Mouse (Mus musculus): ENCODE results near the gene Slc23a2. TPM values are rescaled to one million over a fixed set of nuclear protein-coding genes. Genes with fewer than 3 reads are reported as not detected.

The Slc23a2 gene
- polyA plus RNA-seq, 1 experiment from 2014 or later = 7.8 TPM

GRCm38 (mm10) chr2:132047364-132047763, 97.5 kb downstream of the Slc23a2 start:
- Histone ChIP-seq H3K9me3 (replicated peaks) (no peaks in the 10 kb centered on the region), H3K4me3 (no peak overlapping the region), H3K4me2 (no peak overlapping the region), H3K4me1 (replicated peaks) (peaks cover 16% of the 10 kb centered on the region), H3K27ac (no peak overlapping the region), H3K27me3 (no peaks in the 10 kb centered on the region), H3K36me3 (no peaks in the 10 kb centered on the region), H3K9ac (no peak overlapping the region)
- 58% methylated on average over 4 of the region's 4 CpGs for WGBS
- no peak for ATAC-seq (replicated peaks; ENCODE audit: insufficient number of reproducible peaks, insufficient read depth, low FRiP score, low read depth)

GRCm38 (mm10) chr2:132046659-132047058, 98.2 kb downstream of the Slc23a2 start:
- no peaks in the 10 kb centered on the region for H3K36me3 ChIP-seq

GRCm38 (mm10) chr2:132044320-132045274, 100.3 kb downstream of the Slc23a2 start:
- ATAC-seq (replicated peaks; ENCODE audit: insufficient number of reproducible peaks, insufficient read depth, low FRiP score, low read depth) = no peak
- Histone ChIP-seq H3K27me3 (no peaks in the 10 kb centered on the region), H3K36me3 (no peaks in the 10 kb centered on the region), H3K9me3 (replicated peaks) (no peaks in the 10 kb centered on the region), H3K4me3 (no peak overlapping the region), H3K9ac (no peak overlapping the region), H3K27ac (peak overlapping the region; percentile 77; the same call in 1 of the 2 replicates), H3K4me2 (no peak overlapping the region), H3K4me1 (replicated peaks) (peaks cover 23% of the 10 kb centered on the region)
- 86% methylated on average over 15 of the region's 15 CpGs for WGBS

More at GRCm38 (mm10) chr2:132046659-132047058, 98.2 kb downstream of the Slc23a2 start:
- 94% methylated on average over 4 of the region's 4 CpGs for WGBS
- no peak for ATAC-seq (replicated peaks; ENCODE audit: insufficient number of reproducible peaks, insufficient read depth, low FRiP score, low read depth)
- H3K9me3 ChIP-seq (replicated peaks) = no peaks in the 10 kb centered on the region
- no peak overlapping the region for H3K27ac ChIP-seq
- H3K4me3 ChIP-seq = no peak overlapping the region
- no peak overlapping the region for H3K9ac ChIP-seq
- no peak overlapping the region for H3K4me2 ChIP-seq
- peaks cover 20% of the 10 kb centered on the region for H3K4me1 ChIP-seq (replicated peaks)
- no peaks in the 10 kb centered on the region for H3K27me3 ChIP-seq

- peak overlapping the region; percentile 42; the same call in 1 of the 2 replicates for H3K4me2 ChIP-seq
- no peaks in the 10 kb centered on the region for H3K9me3 ChIP-seq (replicated peaks)
- ATAC-seq (replicated peaks; ENCODE audit: insufficient number of reproducible peaks, insufficient read depth, low FRiP score, low read depth) = peak; percentile 91
- peak overlapping the region; percentile 77 for H3K27ac ChIP-seq
- 11% methylated on average over 13 of the region's 13 CpGs for WGBS
- H3K4me3 ChIP-seq = no peak overlapping the region
- peaks cover 21% of the 10 kb centered on the region for H3K4me1 ChIP-seq (replicated peaks)
- no peaks in the 10 kb centered on the region for H3K36me3 ChIP-seq
- H3K27me3 ChIP-seq = no peaks in the 10 kb centered on the region
- peak overlapping the region; percentile 27; the same call in 1 of the 2 replicates for H3K9ac ChIP-seq
These were observed 101.7 kb downstream of the Slc23a2 start for GRCm38 (mm10) chr2:132043101-132043621.

GRCm38 (mm10) chr2:132039894-132040293, 105.0 kb downstream of the Slc23a2 start:
- Histone ChIP-seq H3K36me3 (no peaks in the 10 kb centered on the region), H3K4me1 (replicated peaks) (peaks cover 26% of the 10 kb centered on the region), H3K4me3 (no peak overlapping the region), H3K27ac (no peak overlapping the region), H3K9ac (no peak overlapping the region), H3K27me3 (no peaks in the 10 kb centered on the region), H3K9me3 (replicated peaks) (no peaks in the 10 kb centered on the region), H3K4me2 (no peak overlapping the region)
- 53% methylated on average over 7 of the region's 7 CpGs for WGBS
- ATAC-seq (replicated peaks; ENCODE audit: insufficient number of reproducible peaks, insufficient read depth, low FRiP score, low read depth) = no peak

GRCm38 (mm10) chr2:132036326-132036725, 108.6 kb downstream of the Slc23a2 start:
- Histone ChIP-seq H3K27me3 (no peaks in the 10 kb centered on the region), H3K36me3 (no peaks in the 10 kb centered on the region), H3K9me3 (replicated peaks) (no peaks in the 10 kb centered on the region), H3K27ac (no peak overlapping the region), H3K4me1 (replicated peaks) (0 out of 2 replicates have a peak, but pooled peaks cover 8% of the 10 kb centered on the region), H3K9ac (no peak overlapping the region), H3K4me3 (no peak overlapping the region), H3K4me2 (no peak overlapping the region)
- WGBS = 63% methylated on average over 5 of the region's 5 CpGs
- ATAC-seq (replicated peaks; ENCODE audit: insufficient number of reproducible peaks, insufficient read depth, low FRiP score, low read depth) = no peak

- no peaks in the 10 kb centered on the region for H3K27me3 ChIP-seq
- peaks cover 15% of the 10 kb centered on the region for H3K4me1 ChIP-seq (replicated peaks)
- 67% methylated on average over 11 of the region's 11 CpGs for WGBS
- ATAC-seq (replicated peaks; ENCODE audit: insufficient number of reproducible peaks, insufficient read depth, low FRiP score, low read depth) = no peak
- H3K36me3 ChIP-seq = no peaks in the 10 kb centered on the region
- H3K9me3 ChIP-seq (replicated peaks) = no peaks in the 10 kb centered on the region
- no peak overlapping the region for H3K4me2 ChIP-seq
- no peak overlapping the region for H3K9ac ChIP-seq
- no peak overlapping the region for H3K4me3 ChIP-seq
- peak overlapping the region; percentile 32; the same call in 1 of the 2 replicates for H3K27ac ChIP-seq
These were observed 109.5 kb downstream of the Slc23a2 start for GRCm38 (mm10) chr2:132035470-132035835.

GRCm38 (mm10) chr2:132034590-132035469, 110.1 kb downstream of the Slc23a2 start:
- 65% methylated on average over 4 of the region's 4 CpGs for WGBS
- Histone ChIP-seq H3K9me3 (replicated peaks) (no peaks in the 10 kb centered on the region), H3K4me1 (replicated peaks) (peaks cover 16% of the 10 kb centered on the region), H3K27me3 (no peaks in the 10 kb centered on the region), H3K27ac (peak overlapping the region; percentile 32; the same call in 1 of the 2 replicates), H3K9ac (no peak overlapping the region), H3K4me2 (no peak overlapping the region), H3K36me3 (no peaks in the 10 kb centered on the region), H3K4me3 (no peak overlapping the region)
- ATAC-seq (replicated peaks; ENCODE audit: insufficient number of reproducible peaks, insufficient read depth, low FRiP score, low read depth) = no peak

- Histone ChIP-seq H3K4me3 (no peak overlapping the region), H3K36me3 (no peaks in the 10 kb centered on the region), H3K9me3 (replicated peaks) (no peaks in the 10 kb centered on the region), H3K4me2 (no peak overlapping the region; the same call in 1 of the 2 replicates), H3K9ac (no peak overlapping the region), H3K27me3 (no peaks in the 10 kb centered on the region; the same call in 1 of the 2 replicates), H3K4me1 (replicated peaks) (peaks cover 30% of the 10 kb centered on the region), H3K27ac (peak overlapping the region; percentile 80; the same call in 1 of the 2 replicates)
- 77% methylated on average over 11 of the region's 11 CpGs for WGBS
- ATAC-seq (replicated peaks; ENCODE audit: insufficient number of reproducible peaks, insufficient read depth, low FRiP score, low read depth) = no peak
These were observed 113.4 kb downstream of the Slc23a2 start for GRCm38 (mm10) chr2:132031364-132032095.

All from heart, embryonic 15.5 days (tissue).